Mouse (Mus musculus) hindbrain, embryonic 12.5 days (tissue): ENCODE data around the gene Pde4d. TPM values are rescaled to one million over a fixed set of nuclear protein-coding genes. Genes with fewer than 3 reads are reported as not detected.
A peak's percentile ranks its signal among the peaks of the same experiment; 100 is the strongest.

Experiments used
- ATAC-seq: fragments of 200-750 bp; cut with Nextera tagmentation; 2 replicates; pipeline ENCODE4 v1.8.0; 2017; ENCODE audit warnings: moderate TSS enrichment; ENCODE audit not compliant: low FRiP score
- H3K27ac ChIP-seq: fragments of 300-500 bp; sonication (generic); 2 replicates; pipeline ENCODE4 v1.5.1; 2016; ENCODE audit warnings: mild to moderate bottlenecking
- H3K27me3 ChIP-seq: fragments of 300-500 bp; sonication (generic); 2 replicates; pipeline ENCODE4 v1.6.1; 2016; ENCODE audit warnings: mild to moderate bottlenecking
- H3K36me3 ChIP-seq: fragments of 300-500 bp; sonication (generic); 2 replicates; pipeline ENCODE4 v1.6.1; 2016; ENCODE audit warnings: mild to moderate bottlenecking
- H3K4me1 ChIP-seq: fragments of 300-500 bp; sonication (generic); 2 replicates; pipeline ENCODE4 v1.6.1; 2016
- H3K4me2 ChIP-seq: fragments of 300-500 bp; sonication (generic); replicated peaks from 2 replicates; pipeline ENCODE4 v1.6.1; 2016; ENCODE audit warnings: mild to moderate bottlenecking
- H3K4me3 ChIP-seq: fragments of 300-500 bp; sonication (generic); 2 replicates; pipeline ENCODE4 v1.5.1; 2016; ENCODE audit warnings: mild to moderate bottlenecking
- H3K9ac ChIP-seq: fragments of 300-500 bp; sonication (generic); 2 replicates; pipeline ENCODE4 v1.6.1; 2016; ENCODE audit warnings: mild to moderate bottlenecking, moderate library complexity
- H3K9me3 ChIP-seq: fragments of 300-500 bp; sonication (generic); replicated peaks from 2 replicates; pipeline ENCODE4 v1.6.1; 2016; ENCODE audit warnings: mild to moderate bottlenecking
- WGBS: fragments of 180-500 bp; shearing (Covaris S2); methylation state at CpG from one replicate; pipeline ENCODE4 v1.1.7; 2016; 5-methylcytosine and 5-hydroxymethylcytosine counted together
- polyA plus RNA-seq: library from polyadenylated mRNA; unstranded; fragments of >200 nt; fragmentation: Nextera tagmentation; extraction: Ambion mirVana; gene quantifications from 2 replicates; pipeline ENCODE4 v1.2.1, GENCODE M21; 2016

Gene Pde4d
- polyA plus RNA-seq, 1 experiment from 2014 or later = 20.6 TPM

DNA sequence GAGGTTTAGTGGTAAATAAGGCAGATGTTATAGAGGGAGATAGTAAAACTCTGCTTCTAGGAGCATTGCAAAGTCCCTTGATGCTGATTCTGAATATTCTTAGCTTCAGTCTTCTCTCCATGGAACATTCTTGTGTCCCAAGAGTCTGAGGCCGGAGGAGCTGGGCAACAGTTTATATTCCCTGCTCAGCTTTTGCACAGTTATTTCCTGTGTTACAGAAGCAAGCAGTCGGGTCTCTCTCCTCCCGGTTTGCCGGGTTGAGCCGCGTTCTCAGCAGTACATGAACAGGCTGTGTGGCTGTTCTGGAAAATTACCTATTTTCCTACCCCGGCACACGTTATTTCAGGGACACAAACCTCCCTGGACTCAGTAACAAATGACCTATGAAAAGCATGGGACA lies 48.0 kb downstream of the Pde4d start:
- H3K36me3 ChIP-seq = no peaks in the 10 kb centered on the region
- H3K27me3 ChIP-seq = no peaks in the 10 kb centered on the region
- WGBS = 79% methylated on average over 8 of the region's 8 CpGs
- H3K4me3 ChIP-seq = no peak overlapping the region
- H3K9ac ChIP-seq = no peak overlapping the region
- no peaks in the 10 kb centered on the region for H3K4me1 ChIP-seq
- ATAC-seq = no peak
- H3K9me3 ChIP-seq = no peaks in the 10 kb centered on the region
- no peak overlapping the region for H3K4me2 ChIP-seq
- H3K27ac ChIP-seq = no peak overlapping the region

DNA sequence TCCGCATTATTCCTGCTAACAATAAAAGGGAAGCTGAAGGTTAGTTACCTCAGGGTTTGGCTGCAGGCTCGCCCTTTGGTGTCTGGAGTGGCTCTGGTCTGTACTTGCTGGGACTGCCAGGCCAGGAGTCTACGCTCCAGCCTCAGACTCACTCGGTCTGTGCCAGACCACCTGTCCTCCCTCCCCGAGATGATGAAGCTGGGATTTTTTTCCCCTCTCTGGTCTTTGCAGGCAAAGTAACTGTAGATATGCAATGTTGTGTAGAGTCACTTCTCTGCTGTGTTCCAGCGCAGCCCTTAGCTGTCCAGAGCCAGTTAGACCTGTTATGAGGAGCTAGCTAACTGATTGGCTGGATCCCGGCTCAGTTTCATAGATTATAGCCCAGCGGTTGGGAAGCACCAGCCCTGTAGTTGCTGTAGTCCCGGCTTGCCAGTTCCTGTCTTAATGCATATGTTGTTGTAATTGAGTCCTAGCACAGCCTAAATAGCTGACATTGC lies 48.5 kb downstream of the Pde4d start:
- Histone ChIP-seq H3K4me3 (no peak overlapping the region), H3K9ac (no peak overlapping the region), H3K4me2 (no peak overlapping the region), H3K36me3 (no peaks in the 10 kb centered on the region), H3K27ac (no peak overlapping the region), H3K9me3 (no peaks in the 10 kb centered on the region), H3K27me3 (no peaks in the 10 kb centered on the region), H3K4me1 (no peaks in the 10 kb centered on the region)
- WGBS = 80% methylated on average over 9 of the region's 9 CpGs
- ATAC-seq = no peak

DNA sequence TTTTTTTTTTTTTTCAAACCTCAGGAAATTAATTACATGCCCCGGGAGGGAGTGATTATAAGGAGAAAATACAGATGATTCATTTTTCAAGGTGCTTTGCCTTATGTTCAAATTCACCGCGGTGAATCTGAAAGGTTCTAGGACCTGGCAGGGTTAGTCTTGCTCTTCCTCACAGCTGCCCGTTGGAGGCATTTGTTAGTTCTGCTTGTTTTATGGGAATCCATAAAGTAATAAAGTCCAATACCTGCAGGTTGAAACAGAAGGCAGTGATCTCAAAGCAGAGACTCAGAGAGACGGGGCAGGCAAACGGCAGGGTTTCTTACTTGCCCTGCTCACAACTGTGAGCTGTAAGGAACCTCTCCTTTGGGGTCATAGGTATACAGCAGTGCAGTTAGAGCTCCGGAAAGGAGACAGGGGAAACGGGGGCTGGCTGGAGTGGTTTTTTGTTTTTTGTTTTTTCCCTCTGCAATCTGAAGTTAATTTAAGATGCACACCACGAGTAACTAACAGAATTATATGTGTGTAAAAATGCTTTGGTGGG lies 49.1 kb downstream of the Pde4d start:
- H3K4me2 ChIP-seq = no peak overlapping the region
- ATAC-seq = no peak
- no peak overlapping the region for H3K27ac ChIP-seq
- H3K9ac ChIP-seq = no peak overlapping the region
- H3K4me1 ChIP-seq = no peaks in the 10 kb centered on the region
- H3K36me3 ChIP-seq = no peaks in the 10 kb centered on the region
- no peaks in the 10 kb centered on the region for H3K9me3 ChIP-seq
- 63% methylated on average over 9 of the region's 9 CpGs for WGBS
- no peaks in the 10 kb centered on the region for H3K27me3 ChIP-seq
- H3K4me3 ChIP-seq = no peak overlapping the region

DNA sequence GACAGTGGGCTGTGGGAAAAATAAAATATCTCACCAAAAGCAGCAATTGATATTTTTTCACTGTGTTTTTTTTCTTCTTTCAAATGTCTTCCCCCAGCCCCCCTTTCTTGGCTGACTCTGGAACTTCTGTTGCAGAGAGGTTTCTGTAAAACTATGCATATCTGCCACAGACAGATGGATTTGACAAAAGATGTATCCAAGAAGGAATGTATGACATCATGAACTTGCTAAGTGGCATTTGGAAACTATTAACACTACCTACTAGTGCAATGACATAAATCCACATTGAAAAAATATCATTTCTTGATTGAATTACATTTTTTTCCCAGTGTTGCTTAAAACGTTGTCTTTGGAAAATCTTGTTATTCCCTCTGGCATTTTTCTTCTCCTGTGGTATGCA lies 51.6 kb downstream of the Pde4d start:
- Histone ChIP-seq H3K27me3 (no peaks in the 10 kb centered on the region), H3K36me3 (no peaks in the 10 kb centered on the region), H3K9ac (no peak overlapping the region), H3K27ac (no peak overlapping the region), H3K4me3 (no peak overlapping the region), H3K4me1 (no peaks in the 10 kb centered on the region), H3K4me2 (no peak overlapping the region), H3K9me3 (no peaks in the 10 kb centered on the region)
- ATAC-seq = no peak
- 62% methylated on average over 1 of the region's 1 CpGs for WGBS

DNA sequence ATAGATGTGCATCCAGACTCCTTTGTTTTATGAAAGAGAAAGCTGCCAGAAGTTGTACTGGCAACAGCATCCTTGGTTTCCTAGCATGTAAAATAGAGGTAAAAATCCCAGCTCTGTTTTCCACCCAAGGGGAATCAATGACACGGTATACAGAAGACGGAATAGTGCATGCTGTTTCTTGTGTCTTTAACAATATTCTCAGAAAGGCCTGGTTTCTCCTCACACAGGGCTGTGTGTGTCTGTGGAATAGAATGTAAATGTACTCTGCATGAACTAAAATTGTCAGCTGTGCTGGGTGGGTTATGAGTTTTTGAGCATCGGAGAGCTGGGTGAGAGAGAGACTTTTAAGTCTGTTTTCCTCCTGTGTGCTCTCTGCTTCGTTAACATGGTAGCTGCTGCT lies 74.8 kb downstream of the Pde4d start:
- Histone ChIP-seq H3K4me3 (no peak overlapping the region), H3K27ac (no peak overlapping the region), H3K27me3 (no peaks in the 10 kb centered on the region), H3K9ac (no peak overlapping the region), H3K9me3 (no peaks in the 10 kb centered on the region), H3K4me1 (no peaks in the 10 kb centered on the region), H3K36me3 (no peaks in the 10 kb centered on the region), H3K4me2 (no peak overlapping the region)
- no peak for ATAC-seq
- WGBS = 74% methylated on average over 4 of the region's 4 CpGs

DNA sequence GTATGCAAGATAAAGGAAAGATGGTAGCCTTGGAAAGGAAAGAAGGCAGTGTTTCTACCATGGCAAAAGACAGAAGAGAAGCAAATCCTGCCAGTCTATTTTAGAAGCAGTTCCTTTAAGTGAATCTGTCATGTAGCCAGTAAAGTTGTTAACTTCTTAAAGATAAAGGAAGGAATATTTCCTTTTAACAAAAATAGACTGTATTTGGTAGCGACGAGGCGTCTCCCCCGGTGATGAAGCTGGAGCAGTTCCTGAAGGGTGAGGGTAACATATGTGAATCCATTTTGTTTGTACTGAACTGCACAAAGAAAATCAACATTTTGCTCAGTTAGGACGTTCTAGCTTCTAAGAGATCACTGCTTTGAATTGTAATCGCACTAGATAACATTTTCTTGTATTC lies 75.2 kb downstream of the Pde4d start:
- H3K4me3 ChIP-seq = no peak overlapping the region
- H3K27ac ChIP-seq = no peak overlapping the region
- ATAC-seq = no peak
- H3K27me3 ChIP-seq = no peaks in the 10 kb centered on the region
- H3K36me3 ChIP-seq = no peaks in the 10 kb centered on the region
- WGBS = 86% methylated on average over 6 of the region's 6 CpGs
- H3K9me3 ChIP-seq = no peaks in the 10 kb centered on the region
- H3K4me1 ChIP-seq = no peaks in the 10 kb centered on the region
- H3K4me2 ChIP-seq = no peak overlapping the region
- no peak overlapping the region for H3K9ac ChIP-seq

DNA sequence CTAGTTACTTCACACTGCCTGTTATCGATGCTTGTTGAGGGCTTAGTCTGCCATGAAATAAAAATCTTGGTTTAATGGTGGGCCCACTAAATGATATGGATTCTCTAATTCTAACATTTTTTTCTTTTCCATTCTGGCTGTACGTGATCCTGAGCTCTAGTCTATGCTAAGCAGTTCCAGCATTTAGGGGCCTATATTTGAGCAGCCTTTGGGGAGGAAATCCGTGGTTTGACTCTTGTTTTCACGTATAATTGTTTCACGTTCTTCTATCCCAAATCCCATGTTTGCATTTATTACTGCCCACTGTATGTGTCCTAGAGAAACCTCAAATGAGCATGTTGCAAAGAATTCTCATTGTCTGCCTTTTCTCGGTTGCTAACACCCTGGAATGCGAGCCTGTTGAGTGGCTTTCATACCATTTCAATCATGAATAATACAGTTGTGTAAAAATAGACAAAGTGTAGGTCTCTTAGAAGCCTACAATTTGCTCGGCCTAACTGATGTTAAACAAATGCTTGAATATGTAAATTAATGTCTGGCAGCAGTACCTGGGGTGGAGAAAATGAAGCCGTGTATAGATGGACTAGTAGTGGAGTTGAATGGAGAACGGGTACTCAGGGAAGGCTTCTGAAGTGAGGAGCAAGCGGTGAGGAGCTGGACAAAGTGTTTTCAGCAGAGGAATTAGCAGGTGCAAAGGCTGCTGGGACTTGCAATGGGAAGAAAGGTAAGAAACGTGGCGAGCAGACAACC lies 76.7 kb downstream of the Pde4d start:
- no peak overlapping the region for H3K4me3 ChIP-seq
- no peaks in the 10 kb centered on the region for H3K4me1 ChIP-seq
- H3K9me3 ChIP-seq = no peaks in the 10 kb centered on the region
- 0 out of 2 replicates have a peak, but pooled peaks have one; percentile 40 for ATAC-seq
- no peaks in the 10 kb centered on the region for H3K36me3 ChIP-seq
- H3K27ac ChIP-seq = no peak overlapping the region
- H3K27me3 ChIP-seq = no peaks in the 10 kb centered on the region
- WGBS = 60% methylated on average over 13 of the region's 13 CpGs
- H3K9ac ChIP-seq = no peak overlapping the region
- H3K4me2 ChIP-seq = no peak overlapping the region

DNA sequence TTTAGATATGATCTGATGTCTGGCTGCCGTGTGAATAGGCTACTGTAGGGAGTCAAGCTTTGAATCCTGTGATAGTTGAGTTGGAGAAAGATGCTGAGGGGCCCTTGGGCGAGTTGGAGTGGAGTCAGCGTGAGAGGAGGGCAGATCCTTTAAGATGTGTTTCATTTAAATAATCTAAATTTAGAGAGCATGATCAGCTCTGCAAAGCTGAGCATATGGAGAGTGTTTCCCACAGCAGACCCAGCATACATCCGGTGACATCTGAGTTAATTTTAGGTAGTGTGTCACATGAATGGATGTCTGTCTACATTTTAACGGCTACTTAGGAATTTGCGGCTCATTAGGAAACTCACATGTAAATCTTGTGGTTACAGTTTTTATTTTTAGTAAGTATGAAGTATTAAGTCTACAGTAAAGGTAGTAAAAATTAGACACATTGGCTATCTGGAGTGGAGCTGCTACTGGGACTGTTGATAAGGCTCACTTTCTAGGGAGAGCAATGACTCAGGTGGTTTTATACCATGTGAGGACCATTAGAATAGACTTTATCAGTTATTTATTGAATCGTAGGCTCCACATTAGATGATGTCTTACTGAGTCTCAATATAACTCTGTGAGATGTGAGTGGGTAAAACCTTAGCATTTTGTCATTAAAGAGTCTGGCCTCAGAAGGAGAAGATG lies 77.5 kb downstream of the Pde4d start:
- H3K27ac ChIP-seq = no peak overlapping the region
- no peak for ATAC-seq
- WGBS = 89% methylated on average over 7 of the region's 7 CpGs
- H3K4me3 ChIP-seq = no peak overlapping the region
- no peaks in the 10 kb centered on the region for H3K9me3 ChIP-seq
- no peaks in the 10 kb centered on the region for H3K27me3 ChIP-seq
- no peak overlapping the region for H3K4me2 ChIP-seq
- H3K4me1 ChIP-seq = no peaks in the 10 kb centered on the region
- no peak overlapping the region for H3K9ac ChIP-seq
- H3K36me3 ChIP-seq = no peaks in the 10 kb centered on the region

DNA sequence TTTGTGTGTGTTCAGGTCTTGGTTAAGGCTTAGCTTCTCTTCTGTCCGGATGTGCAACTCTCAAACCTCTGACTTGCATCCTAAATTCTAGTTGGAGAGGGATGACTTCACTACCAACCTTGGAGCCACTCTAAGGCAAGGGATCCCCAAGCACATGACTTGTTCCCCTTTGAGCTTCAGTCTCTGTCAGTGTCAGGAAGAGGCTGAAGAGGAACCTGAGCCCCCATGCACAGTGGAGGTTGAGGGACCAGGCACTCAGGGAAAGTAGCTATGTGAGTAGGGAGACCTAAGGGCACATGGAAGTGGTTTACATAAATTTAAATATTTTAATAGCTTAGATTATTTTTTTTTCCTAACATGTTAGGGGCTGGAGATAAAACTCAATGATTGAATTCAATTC lies 78.6 kb downstream of the Pde4d start:
- no peaks in the 10 kb centered on the region for H3K36me3 ChIP-seq
- H3K27me3 ChIP-seq = no peaks in the 10 kb centered on the region
- WGBS = 83% methylated on average over 1 of the region's 1 CpGs
- H3K9ac ChIP-seq = no peak overlapping the region
- H3K4me1 ChIP-seq = no peaks in the 10 kb centered on the region
- no peak overlapping the region for H3K27ac ChIP-seq
- H3K4me2 ChIP-seq = no peak overlapping the region
- ATAC-seq = no peak
- no peaks in the 10 kb centered on the region for H3K9me3 ChIP-seq
- H3K4me3 ChIP-seq = no peak overlapping the region

DNA sequence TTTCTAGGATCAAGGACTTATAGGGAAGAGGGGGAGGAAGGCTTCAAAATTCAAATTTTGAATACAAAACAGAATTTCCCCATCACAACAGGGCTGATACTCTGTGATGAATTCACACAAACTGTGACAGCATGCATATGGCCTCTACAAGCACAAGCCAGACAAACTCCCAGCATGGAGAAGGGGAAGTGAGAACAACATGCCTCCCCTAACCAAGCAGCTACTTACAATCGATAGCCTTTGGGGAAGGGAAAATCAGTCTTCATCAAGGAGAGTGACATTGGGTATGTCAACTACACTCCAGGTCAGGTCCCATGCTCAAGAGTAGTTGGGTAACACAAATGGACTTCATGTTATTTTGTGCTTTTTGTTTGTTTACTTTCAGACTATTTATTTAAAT lies 83.1 kb downstream of the Pde4d start:
- H3K4me1 ChIP-seq = no peaks in the 10 kb centered on the region
- H3K36me3 ChIP-seq = no peaks in the 10 kb centered on the region
- no peak overlapping the region for H3K27ac ChIP-seq
- H3K9ac ChIP-seq = no peak overlapping the region
- no peaks in the 10 kb centered on the region for H3K27me3 ChIP-seq
- no peak overlapping the region for H3K4me2 ChIP-seq
- H3K4me3 ChIP-seq = no peak overlapping the region
- 82% methylated on average over 1 of the region's 1 CpGs for WGBS
- ATAC-seq = no peak
- no peaks in the 10 kb centered on the region for H3K9me3 ChIP-seq

DNA sequence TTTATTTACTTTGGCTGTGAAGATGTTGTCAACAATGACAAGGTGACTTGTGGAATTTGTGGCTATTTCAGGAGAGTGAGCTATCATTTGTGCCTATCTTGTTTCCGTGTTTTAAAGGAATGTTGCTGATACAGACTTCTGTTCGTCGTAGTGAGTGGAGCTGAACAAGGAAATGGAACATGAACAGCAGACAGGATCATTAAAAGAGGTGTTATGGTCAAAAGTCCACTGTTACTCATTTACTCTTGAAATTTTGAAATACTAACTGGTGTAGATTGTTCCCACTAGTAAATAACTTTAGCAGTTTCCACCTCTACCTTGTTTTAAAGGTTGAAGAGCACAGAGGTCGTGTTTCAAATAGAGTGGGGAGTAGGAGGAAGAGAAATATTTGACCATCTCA lies 86.7 kb downstream of the Pde4d start:
- no peak overlapping the region for H3K4me3 ChIP-seq

DNA sequence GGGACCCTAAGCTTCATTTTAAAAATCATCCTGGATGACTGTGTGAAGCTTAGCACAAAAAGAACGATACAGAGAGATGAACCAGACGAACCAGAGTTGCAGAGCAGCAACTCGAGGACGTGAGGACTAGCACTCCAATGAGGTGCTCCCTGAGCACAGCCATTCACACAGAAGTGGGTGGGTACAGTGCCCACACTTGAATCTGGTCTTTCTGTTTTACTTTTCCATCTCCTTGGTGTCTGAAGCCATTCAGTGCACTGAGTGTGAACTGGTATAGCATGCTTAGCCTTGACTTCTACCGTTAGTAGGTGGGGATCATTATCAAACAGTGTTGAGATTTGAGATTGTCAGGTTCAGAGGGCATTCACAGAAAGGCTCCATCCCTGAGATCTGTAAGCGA lies 87.2 kb downstream of the Pde4d start:
- Histone ChIP-seq H3K9me3 (no peaks in the 10 kb centered on the region), H3K27ac (no peak overlapping the region), H3K36me3 (no peaks in the 10 kb centered on the region), H3K4me1 (no peaks in the 10 kb centered on the region), H3K4me3 (no peak overlapping the region), H3K4me2 (no peak overlapping the region), H3K9ac (no peak overlapping the region), H3K27me3 (no peaks in the 10 kb centered on the region)
- WGBS = 88% methylated on average over 6 of the region's 6 CpGs
- no peak for ATAC-seq

More for the DNA sequence above, 86.7 kb downstream of the Pde4d start:
- no peaks in the 10 kb centered on the region for H3K4me1 ChIP-seq
- H3K27ac ChIP-seq = no peak overlapping the region
- H3K36me3 ChIP-seq = no peaks in the 10 kb centered on the region
- no peak for ATAC-seq
- H3K27me3 ChIP-seq = no peaks in the 10 kb centered on the region
- no peak overlapping the region for H3K4me2 ChIP-seq
- no peaks in the 10 kb centered on the region for H3K9me3 ChIP-seq
- no peak overlapping the region for H3K9ac ChIP-seq
- WGBS = 81% methylated on average over 4 of the region's 4 CpGs
